Mouse (Mus musculus): ENCODE data around the gene Hist1h4k. TPM values are rescaled to one million over a fixed set of nuclear protein-coding genes. Genes with fewer than 3 reads are reported as not detected.

Gene Hist1h4k
- total RNA-seq, 2 experiments from 2014 or later = 995 to 1,039 TPM

DNA sequence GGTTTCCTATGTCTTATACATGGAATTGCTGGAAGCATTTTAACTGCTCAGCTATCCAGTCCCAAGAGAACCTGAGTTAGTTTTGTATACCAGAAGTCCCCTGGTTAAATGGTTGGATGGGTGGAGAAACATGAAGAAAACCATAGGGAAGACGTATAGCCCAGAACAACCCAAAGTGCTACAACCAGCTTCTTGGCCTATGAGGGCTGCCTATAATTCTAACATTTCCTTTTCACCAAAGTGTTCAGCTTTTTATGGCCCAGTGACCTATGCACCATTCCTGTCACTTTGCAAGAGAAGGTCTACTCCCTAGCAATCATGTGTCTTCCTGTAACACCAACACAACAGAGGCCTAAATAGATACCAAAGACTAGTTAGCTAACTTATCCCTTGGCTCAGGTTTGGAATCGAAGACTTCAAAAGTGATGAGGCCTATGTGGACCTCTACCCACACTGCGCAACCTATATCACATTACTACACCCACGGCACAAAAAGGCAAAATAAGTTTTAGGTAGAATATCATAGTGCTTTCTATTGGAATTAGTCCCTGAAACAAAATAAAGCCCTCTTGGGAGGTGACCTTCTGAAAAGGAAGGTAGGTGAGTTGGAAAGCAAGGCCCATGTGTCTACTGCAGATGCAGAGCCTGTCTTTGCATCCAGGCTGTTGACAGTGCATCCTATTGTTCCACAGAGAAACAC lies 31.8 kb downstream of the Hist1h4k start:
- DNase-seq = no peak

DNA sequence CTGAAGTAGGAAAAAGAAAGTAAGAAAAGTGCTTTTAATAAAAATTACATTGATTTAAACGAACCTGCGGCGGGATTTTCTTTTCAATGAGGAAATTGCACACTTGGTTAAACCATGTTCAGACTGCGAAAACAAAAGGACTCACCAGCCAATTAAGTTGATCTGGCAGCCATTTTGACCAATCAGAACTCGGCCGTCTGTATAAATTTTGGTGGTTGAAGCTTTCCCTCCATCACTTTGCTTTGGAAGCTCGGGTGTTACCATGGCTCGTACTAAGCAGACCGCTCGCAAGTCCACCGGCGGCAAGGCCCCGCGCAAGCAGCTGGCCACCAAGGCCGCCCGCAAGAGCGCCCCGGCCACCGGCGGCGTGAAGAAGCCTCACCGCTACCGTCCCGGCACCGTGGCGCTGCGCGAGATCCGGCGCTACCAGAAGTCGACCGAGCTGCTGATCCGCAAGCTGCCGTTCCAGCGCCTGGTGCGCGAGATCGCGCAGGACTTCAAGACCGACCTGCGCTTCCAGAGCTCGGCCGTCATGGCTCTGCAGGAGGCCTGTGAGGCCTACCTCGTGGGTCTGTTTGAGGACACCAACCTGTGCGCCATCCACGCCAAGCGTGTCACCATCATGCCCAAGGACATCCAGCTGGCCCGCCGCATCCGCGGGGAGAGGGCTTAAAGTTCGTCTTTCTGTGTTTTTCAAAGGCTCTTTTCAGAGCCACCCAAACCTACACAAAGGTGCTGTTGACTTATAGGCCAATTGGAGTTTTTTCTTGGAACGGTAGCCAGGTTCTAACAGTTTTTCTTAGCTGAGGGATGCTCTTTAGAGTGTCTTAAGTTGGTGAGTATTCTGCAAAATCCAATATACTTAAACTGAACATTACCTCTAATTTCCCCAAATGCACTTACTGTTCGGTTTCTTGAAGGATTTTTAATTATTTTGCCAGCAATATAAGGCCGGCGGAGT lies 32.6 kb downstream of the Hist1h4k start, which contains the start of gene Hist1h3h:
Hist1h3h (plus strand) TSS at position 263 of the 961 bp plus-strand sequence.
- DNase-seq = peak; percentile 84

DNA sequence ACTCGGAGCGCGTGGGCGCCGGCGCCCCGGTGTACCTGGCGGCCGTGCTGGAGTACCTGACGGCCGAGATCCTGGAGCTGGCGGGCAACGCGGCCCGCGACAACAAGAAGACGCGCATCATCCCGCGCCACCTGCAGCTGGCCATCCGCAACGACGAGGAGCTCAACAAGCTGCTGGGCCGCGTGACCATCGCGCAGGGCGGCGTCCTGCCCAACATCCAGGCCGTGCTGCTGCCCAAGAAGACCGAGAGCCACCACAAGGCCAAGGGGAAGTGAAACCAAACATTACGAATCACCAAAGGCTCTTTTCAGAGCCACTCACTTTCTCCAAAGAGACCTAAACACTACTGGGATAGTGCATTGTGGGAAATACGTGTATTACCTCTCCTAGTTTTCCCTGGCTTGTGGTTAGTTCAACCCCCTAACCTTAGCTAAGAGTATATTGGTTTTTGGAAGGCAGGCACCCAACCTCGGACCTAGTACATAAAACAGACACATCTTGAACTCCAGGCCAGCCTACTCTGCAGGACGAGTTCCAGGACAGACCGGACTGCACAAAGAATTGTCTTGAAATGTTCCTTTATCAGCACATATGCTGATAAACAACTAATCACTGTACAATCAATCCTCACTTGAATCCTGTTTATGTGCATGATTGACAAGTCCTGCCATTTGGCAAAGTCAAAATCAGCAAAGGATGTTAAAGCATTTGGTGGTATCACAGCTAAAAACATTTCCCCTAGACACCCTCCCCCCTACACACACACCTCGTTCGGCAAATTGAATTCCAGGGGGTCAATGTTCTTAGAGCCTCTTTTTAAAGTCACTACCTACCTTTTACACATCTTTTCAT lies 33.5 kb downstream of the Hist1h4k start:
- peak; percentile 12 for DNase-seq

- DNase-seq = peak; percentile 74
Observed at GRCm38 (mm10) chr13:21715864-21716539, 34.3 kb downstream of the Hist1h4k start, which contains the start of the genes Hist1h2bl and Hist1h2ai. TSS of gene Hist1h2bl (minus strand) at chr13:21716143. TSS of gene Hist1h2ai (plus strand) at chr13:21716422.

DNA sequence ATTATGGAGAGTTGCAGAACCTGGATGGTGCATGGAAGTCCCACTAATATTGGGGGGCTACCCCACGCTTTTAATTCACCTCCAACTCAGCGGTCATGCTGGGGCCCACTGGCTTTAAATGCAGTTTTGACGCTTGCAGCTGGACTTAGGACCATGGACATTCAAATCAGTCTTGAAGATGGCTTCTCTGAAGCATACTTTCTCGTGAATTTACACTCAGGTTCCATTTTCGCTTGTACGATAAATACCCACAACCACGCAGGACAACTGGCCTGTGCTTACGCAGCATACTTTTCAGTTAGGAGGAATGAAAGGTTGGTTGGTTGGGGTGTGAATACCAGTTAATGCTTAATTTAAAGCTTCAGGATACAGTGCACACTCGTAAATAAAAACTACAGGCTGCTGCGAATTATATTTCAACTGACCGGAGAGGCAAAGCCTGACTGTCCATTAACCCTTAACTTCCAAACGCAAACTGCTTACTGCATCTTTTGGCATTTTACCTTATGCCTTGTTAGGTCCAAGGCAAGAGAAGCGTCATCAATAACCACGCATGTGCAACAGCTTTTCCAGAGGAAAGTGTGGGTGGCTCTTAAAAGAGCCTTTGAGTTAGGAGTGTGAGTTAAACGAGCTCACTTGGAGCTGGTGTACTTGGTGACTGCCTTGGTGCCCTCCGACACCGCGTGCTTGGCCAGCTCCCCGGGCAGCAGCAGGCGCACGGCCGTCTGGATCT lies 35.0 kb downstream of the Hist1h4k start:
- DNase-seq = no peak

DNA sequence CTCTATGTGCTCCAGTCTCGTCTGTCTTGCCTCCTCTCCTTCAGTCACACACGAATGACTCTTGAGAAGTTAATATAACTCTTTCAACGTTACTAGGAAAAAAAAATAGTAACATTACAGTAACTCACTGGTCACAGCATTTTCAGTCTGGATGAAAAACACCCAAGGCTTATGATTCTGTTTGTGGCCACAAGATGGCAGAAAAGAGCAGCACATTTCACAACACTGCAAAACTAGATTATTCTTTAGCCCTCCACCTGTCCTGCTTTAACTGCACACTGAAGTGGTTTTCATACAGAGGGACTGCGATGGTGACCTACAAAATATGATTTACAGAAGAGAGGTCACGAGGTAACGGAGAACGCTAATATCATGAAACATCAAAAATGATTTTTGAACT lies 35.6 kb downstream of the Hist1h4k start:
- DNase-seq = peak; percentile 71

GRCm38 (mm10) chr13:21711698-21712097 lies 38.6 kb downstream of the Hist1h4k start:
- DNase-seq = no peak

DNA sequence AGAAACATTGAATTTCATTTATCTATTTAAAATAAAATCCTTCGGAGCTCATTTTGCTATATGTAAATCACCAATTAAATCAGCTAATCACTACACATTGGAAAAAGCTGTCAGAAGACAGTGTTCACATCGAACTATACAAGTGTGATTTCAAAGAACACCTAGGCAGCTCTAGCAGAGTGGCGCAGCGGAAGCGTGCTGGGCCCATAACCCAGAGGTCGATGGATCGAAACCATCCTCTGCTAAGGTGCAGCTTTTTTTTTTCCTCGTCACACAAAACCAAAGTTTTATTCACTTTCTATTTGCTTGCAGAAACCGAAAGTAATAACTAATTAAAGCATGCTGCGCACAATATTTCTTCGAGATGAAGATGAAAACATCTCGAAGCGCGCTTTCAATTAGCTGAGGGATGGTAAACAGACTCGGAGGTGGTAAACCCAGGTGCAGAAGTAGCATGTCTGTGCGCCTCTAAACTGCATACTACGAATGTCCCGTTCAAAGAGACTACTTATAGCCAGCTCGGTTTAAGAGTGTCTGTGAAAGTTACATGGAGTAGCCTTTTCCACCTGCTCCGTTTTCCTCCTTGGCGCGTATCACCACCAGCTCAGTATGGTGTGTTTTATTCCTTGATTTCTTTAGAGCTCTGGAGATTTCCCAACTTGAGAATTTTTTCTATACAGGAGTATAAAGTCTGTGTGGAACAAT lies 39.3 kb downstream of the Hist1h4k start:
- peak; percentile 84 for DNase-seq

- DNase-seq = peak; percentile 92
Observed at GRCm38 (mm10) chr13:21710031-21710711, 40.1 kb downstream of the Hist1h4k start.

DNA sequence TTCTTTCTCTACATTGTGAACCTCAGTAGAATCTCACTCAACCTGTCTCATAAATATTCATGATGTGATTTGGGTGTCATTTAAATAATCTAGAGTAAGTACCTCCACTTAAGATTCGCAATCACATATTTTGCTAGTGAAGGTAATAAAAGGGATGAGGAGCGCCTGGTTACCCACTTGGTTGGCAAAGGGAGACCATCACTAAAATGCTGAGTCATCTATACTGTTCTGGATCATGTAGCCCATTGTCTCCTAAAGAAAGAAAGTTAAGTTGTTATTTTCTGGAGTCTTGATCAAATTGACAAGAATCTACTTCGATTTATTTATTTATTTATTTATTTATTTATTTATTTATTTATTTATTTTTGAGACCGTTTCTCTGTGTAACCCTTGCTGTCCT lies 43.6 kb downstream of the Hist1h4k start:
- no peak for DNase-seq

Small RNAs within 50 kb of the gene (microRNA-seq; reads per million reads assigned to microRNA genes)
- gene Gm44346 = 0 reads per million in 2 experiments
- gene Gm44357 = 0 reads per million in 2 experiments
- 0 reads per million in 2 experiments for gene Gm44367
- gene Gm44454 = 0 reads per million in 2 experiments

Other genes starting within 250 kb of the Hist1h4k start
- gene Gm11273, start 249.1 kb downstream of the Hist1h4k start, total RNA-seq (2021) = 100 to 1,000 TPM; 183 to 189 TPM
- 10 to 100 TPM; 15.1 to 16.5 TPM for gene Zkscan8, start 219.4 kb downstream of the Hist1h4k start, total RNA-seq (2021)
- gene Olfr1366, start 207.7 kb downstream of the Hist1h4k start, total RNA-seq (2021) = not detected
- not detected for gene Olfr1535, start 190.6 kb downstream of the Hist1h4k start, total RNA-seq (2021)
- gene Olfr1364, start 168.7 kb downstream of the Hist1h4k start, total RNA-seq (2021) = not detected
- not detected for gene Olfr1362, start 136.5 kb downstream of the Hist1h4k start, total RNA-seq (2021)
- not detected for gene Olfr11, start 108.0 kb downstream of the Hist1h4k start, total RNA-seq (2021)
- not detected for gene Olfr1361, start 87.1 kb downstream of the Hist1h4k start, total RNA-seq (2021)
- gene Olfr1360, start 73.1 kb downstream of the Hist1h4k start, total RNA-seq (2021) = not detected
- not detected for gene Olfr1359, start 52.4 kb downstream of the Hist1h4k start, total RNA-seq (2021)
- 100 to 1,000 TPM; 413 to 441 TPM for gene Hist1h2bl, start 34.4 kb downstream of the Hist1h4k start, total RNA-seq (2021)
- 100 to 1,000 TPM; 376 to 467 TPM for gene Hist1h2ai, start 34.1 kb downstream of the Hist1h4k start, total RNA-seq (2021)
- 100 to 1,000 TPM; 719 to 727 TPM for gene Hist1h3h, start 32.8 kb downstream of the Hist1h4k start, total RNA-seq (2021)
- 100 to 1,000 TPM; 135 to 139 TPM for gene Hist1h2bm, start 28.5 kb downstream of the Hist1h4k start, total RNA-seq (2021)
- gene Hist1h4j, start 15.4 kb downstream of the Hist1h4k start, total RNA-seq (2021) = 10 to 100 TPM; 84.6 to 87.5 TPM
- 100 to 1,000 TPM; 186 to 191 TPM for gene Hist1h2ak, start 3.3 kb upstream of the Hist1h4k start, total RNA-seq (2021)
- gene Hist1h2bn, start 3.6 kb upstream of the Hist1h4k start, total RNA-seq (2021) = 100 to 1,000 TPM; 295 to 300 TPM
- 100 to 1,000 TPM; 295 to 307 TPM for gene Hist1h1b, start 30.1 kb upstream of the Hist1h4k start, total RNA-seq (2021)
- 100 to 1,000 TPM; 504 to 518 TPM for gene Hist1h3i, start 32.9 kb upstream of the Hist1h4k start, total RNA-seq (2021)
- gene Hist1h2an, start 36.7 kb upstream of the Hist1h4k start, total RNA-seq (2021) = 100 to 1,000 TPM in 1 of 2 experiments, 10 to 100 TPM in 1; 94.5 to 114 TPM
- 100 to 1,000 TPM; 213 to 224 TPM for gene Hist1h2bp, start 37.0 kb upstream of the Hist1h4k start, total RNA-seq (2021)
- 100 to 1,000 TPM; 420 to 457 TPM for gene Hist1h2bq, start 59.7 kb upstream of the Hist1h4k start, total RNA-seq (2021)
- gene Hist1h2ao, start 60.0 kb upstream of the Hist1h4k start, total RNA-seq (2021) = not detected
- gene Hist1h4m, start 61.2 kb upstream of the Hist1h4k start, total RNA-seq (2021) = 100 to 1,000 TPM; 679 to 704 TPM
- 10 to 100 TPM; 54.0 to 56.5 TPM for gene Hist1h4n, start 81.7 kb upstream of the Hist1h4k start, total RNA-seq (2021)
- 100 to 1,000 TPM; 717 to 739 TPM for gene Hist1h2ap, start 83.0 kb upstream of the Hist1h4k start, total RNA-seq (2021)
- gene Hist1h2br, start 83.2 kb upstream of the Hist1h4k start, total RNA-seq (2021) = 100 to 1,000 TPM; 420 to 457 TPM
- 1 to 10 TPM; 3.9 TPM for gene Zfp184, start 194.6 kb upstream of the Hist1h4k start, total RNA-seq (2021)
- not detected for gene Pom121l2, start 230.7 kb upstream of the Hist1h4k start, total RNA-seq (2021)

Measured in heart, postnatal 4 days (tissue).